Mouse (Mus musculus) CH12.LX (cell line): ENCODE measurements around the gene Mroh2a. TPM values are rescaled to one million over a fixed set of nuclear protein-coding genes. Genes with fewer than 3 reads are reported as not detected.

Source experiments
- DNase-seq: peaks from one replicate; pipeline ENCODE4 v3.0.0-alpha.2; 2013; ENCODE audit errors: extremely low read depth
- H3K27ac ChIP-seq: 2 replicates; pipeline ENCODE4 v1.5.1; 2012; ENCODE audit warnings: low read depth, mild to moderate bottlenecking, control low read depth, moderate library complexity; ENCODE audit not compliant: insufficient read depth
- H3K27me3 ChIP-seq: replicated peaks from 2 replicates; pipeline ENCODE3; 2012; ENCODE audit warnings: inconsistent platforms
- H3K36me3 ChIP-seq, 2 experiments: replicated peaks in 1 of 2; 2 replicates each; pipeline versions ENCODE3 to v1.6.1; 2012; ENCODE audit warnings: inconsistent platforms in 1 of 2, low read length in 1 of 2, mild to moderate bottlenecking in 1 of 2, mixed read lengths in 1 of 2, moderate library complexity in 1 of 2; ENCODE audit not compliant: control insufficient read depth in 1 of 2, insufficient read depth in 1 of 2
- H3K4me1 ChIP-seq, 2 experiments: 2 replicates each; pipeline ENCODE4 v1.6.1; 2012; ENCODE audit warnings: inconsistent platforms in 1 of 2, moderate library complexity in 1 of 2; ENCODE audit not compliant: insufficient read depth in 2 of 2, control insufficient read depth in 1 of 2
- H3K4me2 ChIP-seq: 2 replicates; pipeline ENCODE4 v1.6.1; 2012; ENCODE audit warnings: low read depth, mild to moderate bottlenecking, control low read depth; ENCODE audit not compliant: poor library complexity, insufficient read depth, severe bottlenecking
- H3K4me3 ChIP-seq, 3 experiments: fragments of 150-350 bp in 1 of 3; sonication (generic) in 1 of 3; replicated peaks in 1 of 3; 2 replicates each; pipeline versions ENCODE3 to v1.5.1; 2011 to 2012; ENCODE audit warnings: low read depth in 2 of 3, low read length in 2 of 3, mild to moderate bottlenecking in 2 of 3, moderate library complexity in 2 of 3, control low read depth in 1 of 3, improper control_type of control experiment in 1 of 3, inconsistent platforms in 1 of 3, mixed read lengths in 1 of 3; ENCODE audit not compliant: poor library complexity in 1 of 3
- H3K79me2 ChIP-seq: replicated peaks from 2 replicates; pipeline ENCODE4 v1.6.1; 2012; ENCODE audit warnings: mild to moderate bottlenecking, moderate library complexity; ENCODE audit not compliant: control insufficient read depth, poor library complexity, insufficient read depth, severe bottlenecking; ENCODE audit errors: extremely low read depth
- H3K9ac ChIP-seq: 2 replicates; pipeline ENCODE4 v1.6.1; 2012; ENCODE audit warnings: low read depth, mild to moderate bottlenecking, control low read depth, moderate library complexity; ENCODE audit not compliant: insufficient read depth
- H3K9me3 ChIP-seq: replicated peaks from 2 replicates; pipeline ENCODE3; 2012; ENCODE audit warnings: low read length, inconsistent platforms, mixed read lengths
- CTCF ChIP-seq, 2 experiments: IDR thresholded peaks in 1 of 2; conservative IDR thresholded peaks in 1 of 2; 2 replicates each; pipeline ENCODE4 v1.5.1; 2011 to 2012; ENCODE audit warnings: low read depth in 2 of 2, low read length in 2 of 2, improper control_type of control experiment in 1 of 2, inconsistent platforms in 1 of 2, mild to moderate bottlenecking in 1 of 2, moderate library complexity in 1 of 2
- ELF1 ChIP-seq: IDR thresholded peaks from 2 replicates; pipeline ENCODE4 v1.6.1; 2014; ENCODE audit warnings: low read depth, mild to moderate bottlenecking, inconsistent platforms, low read length, improper control_type of control experiment
- ETS1 ChIP-seq: conservative IDR thresholded peaks from 2 replicates; pipeline ENCODE4 v1.6.1; 2012; ENCODE audit warnings: low read depth, mild to moderate bottlenecking, inconsistent platforms, low read length, improper control_type of control experiment, moderate library complexity
- HCFC1 ChIP-seq: IDR thresholded peaks from 2 replicates; pipeline ENCODE4 v1.6.1; 2012; ENCODE audit warnings: low read depth, mild to moderate bottlenecking, inconsistent platforms, low read length, improper control_type of control experiment
- JUN ChIP-seq: IDR thresholded peaks from 2 replicates; pipeline ENCODE4 v1.6.1; 2011; ENCODE audit warnings: low read depth, mild to moderate bottlenecking, low read length, improper control_type of control experiment, moderate library complexity; ENCODE audit not compliant: insufficient read depth
- JUND ChIP-seq: conservative IDR thresholded peaks from 2 replicates; pipeline ENCODE4 v1.6.1; 2011; ENCODE audit warnings: low read depth, low read length, improper control_type of control experiment
- KAT2A ChIP-seq: IDR thresholded peaks from 2 replicates; pipeline ENCODE4 v1.6.1; 2012; ENCODE audit warnings: low read length, improper control_type of control experiment, inconsistent platforms; ENCODE audit not compliant: insufficient replicate concordance
- MEF2A ChIP-seq: IDR thresholded peaks from 2 replicates; pipeline ENCODE4 v1.6.1; 2014; ENCODE audit warnings: low read depth, mild to moderate bottlenecking, inconsistent platforms, low read length, improper control_type of control experiment, borderline replicate concordance
- MXI1 ChIP-seq: IDR thresholded peaks from 2 replicates; pipeline ENCODE4 v1.6.1; 2011; ENCODE audit warnings: mild to moderate bottlenecking, low read depth, low read length, improper control_type of control experiment
- NELFE ChIP-seq: IDR thresholded peaks from 2 replicates; pipeline ENCODE4 v1.6.1; 2011; ENCODE audit warnings: low read depth, low read length, improper control_type of control experiment
- NRF1 ChIP-seq: IDR thresholded peaks from 2 replicates; pipeline ENCODE4 v1.6.1; 2014; ENCODE audit warnings: low read depth, mild to moderate bottlenecking, inconsistent platforms, low read length, improper control_type of control experiment, moderate library complexity
- POLR2A ChIP-seq: IDR thresholded peaks from 2 replicates; pipeline ENCODE4 v1.6.1; 2011; ENCODE audit warnings: low read depth, mild to moderate bottlenecking, improper control_type of control experiment, low read length
- POLR2AphosphoS2 ChIP-seq: IDR thresholded peaks from 2 replicates; pipeline ENCODE4 v1.6.1; 2011; ENCODE audit warnings: low read depth, low read length, improper control_type of control experiment
- RCOR1 ChIP-seq: conservative IDR thresholded peaks from 2 replicates; pipeline ENCODE4 v1.6.1; 2012; ENCODE audit warnings: low read depth, mild to moderate bottlenecking, inconsistent platforms, low read length, improper control_type of control experiment
- TBP ChIP-seq: conservative IDR thresholded peaks from 2 replicates; pipeline ENCODE4 v1.6.1; 2011; ENCODE audit warnings: low read depth, low read length, improper control_type of control experiment
- USF2 ChIP-seq: conservative IDR thresholded peaks from 2 replicates; pipeline ENCODE4 v1.6.1; 2011; ENCODE audit warnings: low read depth, low read length, improper control_type of control experiment
- dilution Hi-C: fragments of 300-500 bp; cut with MboI; formaldehyde crosslinking; loops from 2 replicates; pipeline ENCODE4 v1.14.3; 2020; ENCODE audit warnings: low sequenced_read_pairs; ENCODE audit not compliant: extremely low pct_unique_long_range_greater_than_20kb, extremely low pct_ligation_motif_present
- in situ Hi-C: fragments of 300-500 bp; cut with MboI; formaldehyde crosslinking; loops from 3 replicates; pipeline ENCODE4 v1.14.3; 2019; ENCODE audit warnings: low sequenced_read_pairs, low pct_ligation_motif_present, low pct_unique_long_range_greater_than_20kb, mixed read lengths
- polyA plus RNA-seq: library from polyadenylated mRNA; unstranded; fragments of >175 nt; gene quantifications from 2 replicates; pipeline ENCODE4 v1.2.1, GENCODE M21; 2012; ENCODE audit warnings: low read depth; ENCODE audit not compliant: insufficient read length
- total RNA-seq, 2 experiments: library from RNA; depleted of rRNA; stranded (reverse); fragments of 300-350 nt in 1 of 2; fragments of >200 nt in 1 of 2; gene quantifications; 2 replicates each; pipeline ENCODE4 v1.2.3; 2012 to 2014

Gene Mroh2a
- total and polyA plus RNA-seq, 3 experiments, result 0.17 to 1.0 TPM; not detected in 1

DNA sequence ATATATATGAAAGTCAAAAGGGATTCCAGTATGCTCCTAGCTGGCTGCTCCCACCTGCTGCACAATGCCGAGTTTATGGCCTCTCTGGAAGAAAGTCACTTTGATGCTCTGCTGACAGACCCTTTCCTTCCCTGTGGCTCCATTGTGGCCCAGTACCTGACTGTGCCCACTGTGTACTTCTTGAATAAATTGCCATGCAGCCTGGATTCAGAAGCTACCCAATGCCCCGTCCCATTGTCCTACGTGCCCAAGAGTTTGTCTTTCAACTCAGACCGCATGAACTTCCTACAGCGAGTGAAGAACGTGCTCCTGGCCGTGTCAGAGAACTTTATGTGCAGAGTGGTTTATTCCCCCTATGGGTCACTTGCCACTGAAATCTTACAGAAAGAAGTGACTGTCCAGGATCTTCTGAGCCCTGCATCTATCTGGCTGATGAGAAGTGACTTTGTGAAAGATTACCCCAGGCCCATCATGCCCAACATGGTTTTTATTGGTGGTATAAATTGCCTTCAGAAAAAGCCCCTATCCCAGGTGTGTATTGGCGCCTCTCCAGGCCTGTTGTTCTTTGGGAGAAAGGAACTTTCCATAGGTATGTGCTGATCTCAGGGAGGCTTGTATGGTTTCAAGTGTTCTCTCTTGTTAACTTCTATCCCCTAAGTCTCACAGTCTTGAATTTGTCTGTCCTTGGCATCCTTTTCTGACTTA, 14.3 kb upstream of the Mroh2a start:
- dilution Hi-C loops, result no loop called here
- Histone ChIP-seq H3K4me2 (no peak overlapping the region), H3K27me3 (no peaks in the 10 kb centered on the region), H3K9ac (no peak overlapping the region), H3K27ac (no peak overlapping the region), H3K9me3 (peaks cover 57% of the 10 kb centered on the region), H3K4me3 (no peak overlapping the region), H3K36me3 (no peaks in the 10 kb centered on the region), H3K79me2 (no peaks in the 10 kb centered on the region), H3K4me1 (no peaks in the 10 kb centered on the region)
- no peak for DNase-seq
- TF ChIP-seq MEF2A (no peak), POLR2AphosphoS2 (no peak), RCOR1 (no peak), NELFE (no peak), HCFC1 (no peak), CTCF (conservative IDR thresholded peaks at IDR 0.05 in 1 of 2, IDR thresholded peaks at IDR 0.05 in 1 of 2; ENCODE audit: low read depth in 2 of 2, low read length in 2 of 2) (no peak), TBP (no peak), JUN (no peak), JUND (no peak), ETS1 (no peak), NRF1 (no peak), ELF1 (no peak)
- in situ Hi-C loops, result no loop called here

DNA sequence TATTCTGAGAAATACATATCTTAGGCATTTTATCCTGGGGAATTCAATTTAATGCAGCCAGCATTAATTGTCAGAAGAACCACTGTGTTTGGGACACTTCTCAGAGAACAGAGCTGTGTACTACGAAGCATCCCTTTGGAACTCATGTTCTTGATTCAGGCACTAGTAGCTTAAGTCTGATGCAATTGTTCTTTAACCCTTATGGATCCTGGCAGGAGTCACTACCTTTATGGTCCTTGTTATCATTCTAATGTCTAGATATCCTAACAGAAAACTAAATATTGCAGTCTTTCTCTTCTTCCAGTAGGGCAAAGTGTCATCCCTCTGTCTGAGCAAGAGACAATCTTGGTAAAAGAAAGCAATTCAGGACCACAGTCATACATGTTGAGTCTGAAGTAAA, 13.7 kb upstream of the Mroh2a start:
- H3K4me1 ChIP-seq, result no peaks in the 10 kb centered on the region
- H3K27me3 ChIP-seq, result no peaks in the 10 kb centered on the region
- H3K4me2 ChIP-seq, result no peak overlapping the region
- no peak overlapping the region for H3K4me3 ChIP-seq
- H3K27ac ChIP-seq, result no peak overlapping the region
- no peaks in the 10 kb centered on the region for H3K36me3 ChIP-seq
- TF ChIP-seq POLR2A (no peak), USF2 (no peak), ELF1 (no peak), KAT2A (no peak), MXI1 (no peak)
- no peak for DNase-seq
- in situ Hi-C loops (no loop called here), dilution Hi-C loops (no loop called here)
- peaks cover 61% of the 10 kb centered on the region for H3K9me3 ChIP-seq
- H3K79me2 ChIP-seq, result no peaks in the 10 kb centered on the region
- H3K9ac ChIP-seq, result no peak overlapping the region
